Mouse (Mus musculus) kidney, embryonic 15.5 days (tissue): ENCODE results near the gene Mrps26. TPM values are rescaled to one million over a fixed set of nuclear protein-coding genes. Genes with fewer than 3 reads are reported as not detected.
"Not testable (repeated sequence)": the region's sequence is repeated elsewhere in the genome, so short reads cannot be mapped to it uniquely, and the experiment has no call there.

Experiments used
- ATAC-seq: fragments of 200-750 bp; cut with Nextera tagmentation; replicated peaks from 2 replicates; pipeline ENCODE4 v1.8.0; 2017; ENCODE audit warnings: moderate TSS enrichment; ENCODE audit not compliant: low FRiP score
- H3K27ac ChIP-seq: fragments of 300-500 bp; sonication (generic); 2 replicates; pipeline ENCODE4 v1.5.1; 2015; ENCODE audit warnings: mild to moderate bottlenecking, inconsistent platforms
- H3K27me3 ChIP-seq: fragments of 300-500 bp; sonication (generic); 2 replicates; pipeline ENCODE4 v1.6.1; 2015; ENCODE audit warnings: inconsistent platforms
- H3K36me3 ChIP-seq: fragments of 300-500 bp; sonication (generic); 2 replicates; pipeline ENCODE4 v1.6.1; 2015; ENCODE audit warnings: inconsistent platforms
- H3K4me1 ChIP-seq: fragments of 300-500 bp; sonication (generic); 2 replicates; pipeline ENCODE4 v1.6.1; 2015; ENCODE audit warnings: inconsistent platforms
- H3K4me2 ChIP-seq: fragments of 300-500 bp; sonication (generic); 2 replicates; pipeline ENCODE4 v1.6.1; 2015; ENCODE audit warnings: moderate library complexity, mild to moderate bottlenecking, inconsistent platforms
- H3K4me3 ChIP-seq: fragments of 300-500 bp; sonication (generic); replicated peaks from 2 replicates; pipeline ENCODE4 v1.5.1; 2015; ENCODE audit warnings: mild to moderate bottlenecking, inconsistent platforms
- H3K9ac ChIP-seq: fragments of 300-500 bp; sonication (generic); 2 replicates; pipeline ENCODE4 v1.6.1; 2015; ENCODE audit warnings: mild to moderate bottlenecking, inconsistent platforms
- H3K9me3 ChIP-seq: fragments of 300-500 bp; sonication (generic); replicated peaks from 2 replicates; pipeline ENCODE4 v1.6.1; 2016; ENCODE audit warnings: inconsistent platforms
- WGBS: fragments of 180-500 bp; shearing (Covaris S2); methylation state at CpG from one replicate; pipeline ENCODE4 v1.1.7; 2015; ENCODE audit warnings: mixed read lengths; 5-methylcytosine and 5-hydroxymethylcytosine counted together
- polyA plus RNA-seq: library from polyadenylated mRNA; unstranded; fragments of >200 nt; fragmentation: Nextera tagmentation; extraction: Ambion mirVana; gene quantifications from 2 replicates; pipeline ENCODE4 v1.2.1, GENCODE M21; 2015

The Mrps26 gene
- polyA plus RNA-seq = 89.8 and 97.7 TPM in 2 replicates

GRCm38 (mm10) chr2:130563212-130564055 is at the start of gene Mrps26:
Mrps26 (plus strand) TSS chr2:130563742.
- Histone ChIP-seq H3K27me3 (no peaks in the 10 kb centered on the region), H3K27ac (peak within 1 kb of the TSS; percentile 89), H3K4me2 (peak within 1 kb of the TSS; percentile 91), H3K4me3 (peak within 1 kb of the TSS; percentile 98), H3K9ac (peak within 1 kb of the TSS; percentile 97), H3K9me3 (no peaks in the 10 kb centered on the region), H3K4me1 (peaks cover 19% of the 10 kb centered on the region), H3K36me3 (peaks cover 25% of the 10 kb centered on the region)
- ATAC-seq = peak; percentile 99
- under 1% methylated on average over 61 of the region's 61 CpGs for WGBS

GRCm38 (mm10) chr2:130513907-130514306 is 49.6 kb upstream of the Mrps26 start:
- H3K4me1 ChIP-seq = no peaks in the 10 kb centered on the region
- no peak for ATAC-seq
- 89% methylated on average over 8 of the region's 8 CpGs for WGBS

GRCm38 (mm10) chr2:130515791-130516190 is 47.8 kb upstream of the Mrps26 start:
- Histone ChIP-seq H3K9ac (no peak overlapping the region), H3K4me1 (no peaks in the 10 kb centered on the region), H3K36me3 (peaks cover 44% of the 10 kb centered on the region), H3K9me3 (no peaks in the 10 kb centered on the region), H3K27me3 (no peaks in the 10 kb centered on the region), H3K4me2 (no peak overlapping the region), H3K4me3 (no peak overlapping the region), H3K27ac (no peak overlapping the region)
- no peak for ATAC-seq
- 82% methylated on average over 5 of the region's 5 CpGs for WGBS

More at GRCm38 (mm10) chr2:130513907-130514306, 49.6 kb upstream of the Mrps26 start:
- H3K9me3 ChIP-seq = no peaks in the 10 kb centered on the region
- no peak overlapping the region for H3K4me2 ChIP-seq
- no peak overlapping the region for H3K4me3 ChIP-seq
- no peak overlapping the region for H3K27ac ChIP-seq
- H3K9ac ChIP-seq = no peak overlapping the region
- H3K27me3 ChIP-seq = no peaks in the 10 kb centered on the region
- H3K36me3 ChIP-seq = peaks cover 36% of the 10 kb centered on the region

- no peaks in the 10 kb centered on the region for H3K4me1 ChIP-seq
- no peak for ATAC-seq
- H3K36me3 ChIP-seq = peaks cover 82% of the 10 kb centered on the region
- no peaks in the 10 kb centered on the region for H3K9me3 ChIP-seq
- no peaks in the 10 kb centered on the region for H3K27me3 ChIP-seq
- H3K4me2 ChIP-seq = no peak overlapping the region
- no peak overlapping the region for H3K27ac ChIP-seq
- 97% methylated on average over 2 of the region's 2 CpGs for WGBS
- H3K4me3 ChIP-seq = no peak overlapping the region
- H3K9ac ChIP-seq = no peak overlapping the region
Measured at GRCm38 (mm10) chr2:130521927-130522326, 41.6 kb upstream of the Mrps26 start.

GRCm38 (mm10) chr2:130525480-130525879 is 38.1 kb upstream of the Mrps26 start:
- not testable (repeated sequence) for H3K27me3 ChIP-seq, H3K9ac ChIP-seq, H3K4me1 ChIP-seq, ATAC-seq, H3K4me3 ChIP-seq, H3K9me3 ChIP-seq, H3K27ac ChIP-seq, H3K4me2 ChIP-seq
- peaks cover 84% of the 10 kb centered on the region for H3K36me3 ChIP-seq
- WGBS = 71% methylated on average over 4 of the region's 4 CpGs

GRCm38 (mm10) chr2:130528457-130528856 is 35.1 kb upstream of the Mrps26 start:
- Histone ChIP-seq H3K9ac (no peak overlapping the region), H3K9me3 (no peaks in the 10 kb centered on the region), H3K36me3 (peaks cover 80% of the 10 kb centered on the region), H3K4me2 (no peak overlapping the region), H3K4me3 (no peak overlapping the region), H3K27me3 (no peaks in the 10 kb centered on the region), H3K4me1 (no peaks in the 10 kb centered on the region), H3K27ac (no peak overlapping the region)
- no peak for ATAC-seq
- 82% methylated on average over 6 of the region's 6 CpGs for WGBS

GRCm38 (mm10) chr2:130529290-130529689 is 34.3 kb upstream of the Mrps26 start:
- Histone ChIP-seq H3K9me3 (no peaks in the 10 kb centered on the region), H3K4me1 (no peaks in the 10 kb centered on the region), H3K4me3 (no peak overlapping the region), H3K27me3 (no peaks in the 10 kb centered on the region), H3K9ac (no peak overlapping the region), H3K36me3 (peaks cover 80% of the 10 kb centered on the region), H3K4me2 (no peak overlapping the region), H3K27ac (no peak overlapping the region)
- ATAC-seq = no peak
- 90% methylated on average over 2 of the region's 2 CpGs for WGBS

- whole genome bisulfite sequencing = 94% methylated on average over 7 of the region's 7 CpGs
Measured at GRCm38 (mm10) chr2:130529925-130530324, 33.6 kb upstream of the Mrps26 start.

GRCm38 (mm10) chr2:130532201-130532600 is 31.3 kb upstream of the Mrps26 start:
- Histone ChIP-seq H3K4me1 (no peaks in the 10 kb centered on the region), H3K9ac (no peak overlapping the region), H3K27ac (no peak overlapping the region), H3K4me2 (no peak overlapping the region), H3K9me3 (no peaks in the 10 kb centered on the region), H3K36me3 (peaks cover 79% of the 10 kb centered on the region), H3K4me3 (no peak overlapping the region), H3K27me3 (no peaks in the 10 kb centered on the region)
- 88% methylated on average over 2 of the region's 2 CpGs for WGBS
- no peak for ATAC-seq

More at GRCm38 (mm10) chr2:130529925-130530324, 33.6 kb upstream of the Mrps26 start:
- no peak for ATAC-seq
- Histone ChIP-seq H3K27ac (no peak overlapping the region), H3K9ac (no peak overlapping the region), H3K36me3 (peaks cover 81% of the 10 kb centered on the region), H3K27me3 (no peaks in the 10 kb centered on the region), H3K9me3 (no peaks in the 10 kb centered on the region), H3K4me1 (no peaks in the 10 kb centered on the region), H3K4me2 (no peak overlapping the region), H3K4me3 (no peak overlapping the region)

- no peak overlapping the region for H3K4me3 ChIP-seq
- H3K9me3 ChIP-seq = no peaks in the 10 kb centered on the region
- H3K4me2 ChIP-seq = no peak overlapping the region
- ATAC-seq = no peak
- H3K9ac ChIP-seq = no peak overlapping the region
- H3K36me3 ChIP-seq = peaks cover 80% of the 10 kb centered on the region
- 91% methylated on average over 6 of the region's 6 CpGs for WGBS
- no peaks in the 10 kb centered on the region for H3K27me3 ChIP-seq
- no peak overlapping the region for H3K27ac ChIP-seq
- no peaks in the 10 kb centered on the region for H3K4me1 ChIP-seq
Measured at GRCm38 (mm10) chr2:130535017-130535416, 28.5 kb upstream of the Mrps26 start.

- H3K36me3 ChIP-seq = peaks cover 90% of the 10 kb centered on the region
- 65% methylated on average over 3 of the region's 3 CpGs for WGBS
- no peak overlapping the region for H3K4me3 ChIP-seq
- no peaks in the 10 kb centered on the region for H3K4me1 ChIP-seq
- no peak overlapping the region for H3K4me2 ChIP-seq
- ATAC-seq = no peak
- no peaks in the 10 kb centered on the region for H3K27me3 ChIP-seq
- H3K9ac ChIP-seq = no peak overlapping the region
- H3K27ac ChIP-seq = no peak overlapping the region
- H3K9me3 ChIP-seq = no peaks in the 10 kb centered on the region
Measured at GRCm38 (mm10) chr2:130536890-130537289, 26.7 kb upstream of the Mrps26 start.

- H3K4me1 ChIP-seq = no peaks in the 10 kb centered on the region
- H3K27ac ChIP-seq = no peak overlapping the region
- 93% methylated on average over 8 of the region's 8 CpGs for WGBS
- H3K9me3 ChIP-seq = no peaks in the 10 kb centered on the region
- H3K36me3 ChIP-seq = peaks cover 90% of the 10 kb centered on the region
- H3K4me3 ChIP-seq = no peak overlapping the region
- H3K4me2 ChIP-seq = no peak overlapping the region
- no peak overlapping the region for H3K9ac ChIP-seq
- H3K27me3 ChIP-seq = no peaks in the 10 kb centered on the region
- no peak for ATAC-seq
Measured at GRCm38 (mm10) chr2:130538876-130539546, 24.5 kb upstream of the Mrps26 start.
